Mouse (Mus musculus) gastrocnemius, adult 2 months (tissue): Measurements from ENCODE around the gene Olfr596. TPM values are rescaled to one million over a fixed set of nuclear protein-coding genes. Genes with fewer than 3 reads are reported as not detected.
"Not testable (repeated sequence)": the region's sequence is repeated elsewhere in the genome, so short reads cannot be mapped to it uniquely, and the experiment has no call there.

Experiments
- DNase-seq: peaks from one replicate; pipeline ENCODE4 v3.0.0; 2022
- H3K27ac ChIP-seq: fragments of 200-600 bp; 2 replicates; pipeline ENCODE4 v1.8.1; 2022; ENCODE audit warnings: mild to moderate bottlenecking
- H3K4me3 ChIP-seq: fragments of 200-600 bp; 2 replicates; pipeline ENCODE4 v1.8.1; 2022; ENCODE audit warnings: mild to moderate bottlenecking, moderate library complexity
- CTCF ChIP-seq: fragments of 200-600 bp; IDR thresholded peaks from 2 replicates; pipeline ENCODE4 v1.8.1; 2022; ENCODE audit warnings: antibody characterized with exemption, mild to moderate bottlenecking, moderate library complexity
- intact Hi-C: fragments of 180-260 bp; cut with DNase I; formaldehyde crosslinking; loops from one replicate; pipeline ENCODE4 v1.15.1; 2025
- long read RNA-seq, 2 experiments: library from polyadenylated mRNA; stranded (forward); transcript quantifications; one replicate each; pipeline ENCODE4 v2.0.0; 2021
- microRNA-seq: library from miRNA; unstranded; fragments of <30 nt; microRNA quantifications from one replicate; pipeline ENCODE4 v1.2.0, GENCODE M21; 2021
- total RNA-seq, 2 experiments: library from RNA; stranded (reverse); gene quantifications; 2 replicates each; pipeline ENCODE4 v1.2.3; 2021

Olfr596 gene
- not detected for total RNA-seq
- long read RNA-seq, experiment 1: 0 reads
- long read RNA-seq, experiment 2: 0 reads

DNA sequence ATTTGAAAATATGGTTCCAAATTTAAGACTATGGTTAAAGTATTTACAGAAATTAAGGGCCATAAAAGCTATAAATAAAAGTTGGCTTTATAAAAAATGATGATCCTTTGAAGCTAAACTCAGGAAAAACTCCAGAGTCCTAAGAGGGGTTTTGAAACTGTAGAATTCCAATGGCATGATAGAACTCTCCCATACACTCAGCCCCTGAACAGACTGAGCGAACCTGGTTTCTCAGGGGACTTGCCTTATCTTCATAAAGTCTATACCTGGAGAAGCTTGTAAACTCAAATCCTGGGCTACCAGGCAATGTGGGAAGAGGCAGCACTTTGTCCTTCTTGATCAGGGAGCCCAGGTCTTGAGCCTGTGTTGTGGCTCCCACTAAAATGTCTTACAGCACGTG lies at the start of gene Olfr596:
Gene Olfr596 (plus strand): TSS at position 301 of the 400 bp plus-strand sequence.
- intact Hi-C loops, DNase-seq, H3K4me3 ChIP-seq, H3K27ac ChIP-seq: not testable (repeated sequence)

GRCm38 (mm10) chr7:103316015-103316414 lies 10.6 kb downstream of the Olfr596 start, which contains the start of gene Olfr597:
Olfr597 (plus strand) TSS chr7:103316315.
- intact Hi-C loops: loop anchor here (10.0 kb wide), 1 partner anchor 59 kb away; no protein-coding TSS in a partner anchor
- DNase-seq: not testable (repeated sequence)

GRCm38 (mm10) chr7:103323268-103323667 lies 17.8 kb downstream of the Olfr596 start, which contains the start of gene Olfr598:
Olfr598 (plus strand) TSS chr7:103323568.
- DNase-seq: no peak
- intact Hi-C loops: no loop called here
- no peak for TF ChIP-seq CTCF
- no peak within 1 kb of the TSS for H3K27ac ChIP-seq
- H3K4me3 ChIP-seq: no peak within 1 kb of the TSS

More at GRCm38 (mm10) chr7:103316015-103316414, 10.6 kb downstream of the Olfr596 start, which contains the start of gene Olfr597:
- not testable (repeated sequence) for H3K4me3 ChIP-seq, H3K27ac ChIP-seq

- H3K4me3 ChIP-seq: no peak within 1 kb of the TSS
- DNase-seq: no peak
- TF ChIP-seq CTCF: no peak
- intact Hi-C loops: no loop called here
- no peak within 1 kb of the TSS for H3K27ac ChIP-seq
Measured at GRCm38 (mm10) chr7:103335617-103336016, 30.2 kb downstream of the Olfr596 start, which contains the start of gene Olfr599. Olfr599 (plus strand) TSS chr7:103335917.

DNA sequence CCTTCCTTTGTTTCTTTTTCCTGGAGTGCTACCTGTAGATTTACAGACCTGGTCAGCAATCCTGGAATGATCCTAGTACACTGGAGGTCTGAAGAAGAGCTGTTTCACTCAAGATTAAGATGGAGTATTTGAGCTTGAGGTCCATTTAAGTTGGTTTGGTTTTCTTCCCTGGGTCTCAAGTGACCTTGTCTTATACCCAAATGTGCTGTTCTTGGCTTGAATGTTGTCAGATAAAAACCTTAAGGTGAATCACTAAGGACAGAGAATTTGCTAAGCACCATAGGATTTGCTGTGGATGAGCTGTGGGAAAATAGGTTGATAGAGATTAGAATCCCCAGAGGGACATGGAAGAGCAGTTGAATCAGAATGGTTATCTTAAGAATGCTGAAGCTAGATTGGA lies 44.1 kb downstream of the Olfr596 start, which contains the start of gene Olfr600:
Gene Olfr600 (minus strand): TSS at position 101 of the 400 bp plus-strand sequence.
- DNase-seq: no peak
- intact Hi-C loops: no loop called here
- no peak for TF ChIP-seq CTCF
- no peak within 1 kb of the TSS for H3K4me3 ChIP-seq
- H3K27ac ChIP-seq: no peak within 1 kb of the TSS

Small RNA genes lying within 50 kb of the gene (microRNA-seq; reads per million reads assigned to microRNA genes)
- gene Gm23550 (not detected), gene Gm25171 (not detected)

Other genes starting within 250 kb of the Olfr596 start
- gene Olfr584, start 223.8 kb upstream of the Olfr596 start, total RNA-seq: not detected
- not detected for gene Olfr585, start 207.9 kb upstream of the Olfr596 start, total RNA-seq
- gene Olfr586, start 180.0 kb upstream of the Olfr596 start, total RNA-seq: not detected
- not detected for gene Olfr588-ps1, start 164.8 kb upstream of the Olfr596 start, total RNA-seq
- not detected for gene Olfr589, start 149.3 kb upstream of the Olfr596 start, total RNA-seq
- gene Olfr591, start 127.3 kb upstream of the Olfr596 start, total RNA-seq: not detected
- not detected for gene Olfr592, start 120.8 kb upstream of the Olfr596 start, total RNA-seq
- gene Olfr593, start 93.8 kb upstream of the Olfr596 start, total RNA-seq: not detected
- not detected for gene Olfr594, start 88.7 kb upstream of the Olfr596 start, total RNA-seq
- not detected for gene Usp17ld, start 53.1 kb upstream of the Olfr596 start, total RNA-seq
- gene Olfr597, start 10.7 kb downstream of the Olfr596 start, total RNA-seq: not detected
- not detected for gene Olfr598, start 17.9 kb downstream of the Olfr596 start, total RNA-seq
- gene Olfr599, start 30.3 kb downstream of the Olfr596 start, total RNA-seq: not detected
- not detected for gene Olfr600, start 44.0 kb downstream of the Olfr596 start, total RNA-seq
- not detected for gene Olfr601, start 57.0 kb downstream of the Olfr596 start, total RNA-seq
- gene Olfr603, start 80.5 kb downstream of the Olfr596 start, total RNA-seq: not detected
- not detected for gene Usp17lc, start 109.4 kb downstream of the Olfr596 start, total RNA-seq
- gene Olfr605, start 139.8 kb downstream of the Olfr596 start, total RNA-seq: not detected
- gene Olfr606, start 143.4 kb downstream of the Olfr596 start, total RNA-seq: not detected
- gene Olfr607, start 158.5 kb downstream of the Olfr596 start, total RNA-seq: not detected
- gene Olfr608, start 164.2 kb downstream of the Olfr596 start, total RNA-seq: not detected
- gene Olfr609, start 192.4 kb downstream of the Olfr596 start, total RNA-seq: not detected
- gene Olfr610, start 206.5 kb downstream of the Olfr596 start, total RNA-seq: not detected
- not detected for gene Olfr611, start 215.2 kb downstream of the Olfr596 start, total RNA-seq
- not detected for gene Olfr612, start 237.1 kb downstream of the Olfr596 start, total RNA-seq
- not detected for gene Olfr613, start 242.4 kb downstream of the Olfr596 start, total RNA-seq